Mouse (Mus musculus): Measurements from ENCODE around the gene Acsl3. TPM values are rescaled to one million over a fixed set of nuclear protein-coding genes. Genes with fewer than 3 reads are reported as not detected.
A peak's percentile ranks its signal among the peaks of the same experiment; 100 is the strongest.

Acsl3 gene
- polyA plus RNA-seq (2015; fragmentation: Nextera tagmentation; extraction: Ambion mirVana), result 55.5 and 62.2 TPM in 2 replicates

DNA sequence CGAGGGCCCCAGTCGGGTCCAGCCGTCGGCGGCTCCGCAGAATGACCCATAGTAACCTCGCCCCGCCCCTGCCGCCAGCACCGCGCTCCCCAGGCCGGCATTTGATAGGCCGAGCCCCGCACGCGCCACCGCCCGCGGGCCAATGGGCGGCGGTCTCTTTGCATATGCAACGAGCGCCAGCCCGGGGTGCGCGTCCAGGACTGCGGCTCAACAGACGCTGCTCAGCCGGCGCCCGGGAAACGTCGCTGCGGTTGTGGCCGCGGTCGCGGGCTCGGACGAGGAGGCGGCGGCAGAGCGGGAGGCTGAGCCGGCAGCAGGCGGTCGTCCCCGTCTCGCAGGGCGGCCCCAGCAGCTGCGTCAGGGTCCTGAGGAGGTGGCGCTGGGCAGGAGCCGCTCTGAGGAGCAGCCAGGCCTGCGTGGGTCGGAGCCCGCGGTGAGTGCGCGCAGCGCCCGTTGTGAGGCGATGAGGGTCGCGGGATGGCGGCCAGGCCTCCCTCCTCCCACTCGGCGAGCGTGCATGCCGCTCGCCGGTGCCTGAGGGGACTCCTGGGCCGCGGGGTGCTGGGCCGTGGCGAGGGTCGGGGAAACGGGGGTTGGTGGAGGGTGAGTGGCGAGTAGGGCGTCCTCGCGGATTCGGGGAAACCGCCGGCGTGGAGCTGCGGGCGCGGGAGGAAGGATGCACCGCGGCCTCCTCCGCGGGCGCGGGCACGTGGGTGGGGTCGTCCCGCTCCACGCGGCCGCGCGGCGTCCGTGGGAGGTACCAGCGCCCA is at the start of gene Acsl3, which contains the start of gene Utp14b:
TSS of gene Acsl3 (plus strand) at position 155 of the 770 bp plus-strand sequence.
TSS of gene Utp14b (plus strand) at position 368 of the 770 bp plus-strand sequence.
- Histone ChIP-seq H3K36me3 (no peaks in the 10 kb centered on the region), H3K4me3 (peak within 1 kb of the TSS; percentile 91), H3K4me1 (peaks cover 25% of the 10 kb centered on the region), H3K4me2 (peak within 1 kb of the TSS; percentile 67), H3K9ac (peak within 1 kb of the TSS; percentile 87), H3K27ac (peak within 1 kb of the TSS; percentile 97), H3K9me3 (no peaks in the 10 kb centered on the region), H3K27me3 (no peaks in the 10 kb centered on the region)
- under 1% methylated on average over 101 of the region's 104 CpGs for WGBS
- ATAC-seq (ENCODE audit: insufficient number of reproducible peaks, low FRiP score, low TSS enrichment, low read depth), result peak; percentile 99

DNA sequence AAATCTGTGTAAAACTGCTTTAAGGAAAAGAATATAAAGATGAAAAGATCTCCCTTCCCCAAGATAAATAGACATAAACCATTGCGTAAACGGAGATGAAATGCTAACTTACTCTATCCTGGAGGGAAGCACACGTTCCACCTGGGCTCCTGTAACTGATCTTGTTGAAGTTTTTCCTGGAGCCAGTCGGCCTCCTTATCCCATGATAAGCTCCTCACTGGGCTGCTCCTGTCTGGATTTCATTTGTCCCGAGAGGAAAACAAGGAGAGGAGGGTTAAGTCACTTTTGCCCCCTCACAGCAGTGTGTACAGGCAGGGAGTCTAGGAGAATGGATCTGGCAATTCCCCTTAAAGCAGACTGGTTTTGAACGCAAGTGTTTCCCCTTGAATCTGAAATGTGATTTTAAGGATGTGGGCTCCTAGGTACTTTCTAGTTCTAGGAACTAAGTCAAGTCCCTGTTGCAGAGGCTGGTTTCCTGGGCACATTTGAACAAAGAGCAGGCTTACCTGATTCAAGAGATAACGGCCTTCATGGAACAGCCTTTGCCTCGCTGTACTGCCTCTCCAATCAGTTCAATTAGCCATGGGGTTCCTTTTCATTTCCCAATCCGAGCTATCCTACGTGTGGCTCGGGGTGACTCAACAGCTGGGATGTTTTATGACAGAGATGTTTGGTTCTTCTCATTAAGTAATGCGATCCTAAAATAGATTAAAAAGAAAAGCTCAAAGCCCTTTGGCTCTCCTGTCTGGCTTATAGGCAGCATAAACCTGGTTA is 48.3 kb upstream of the Acsl3 start:
- H3K4me3 ChIP-seq, result no peak overlapping the region
- H3K4me2 ChIP-seq, result no peak overlapping the region
- no peak for ATAC-seq (ENCODE audit: insufficient number of reproducible peaks, low FRiP score, low TSS enrichment, low read depth)
- H3K4me1 ChIP-seq, result peaks cover 5% of the 10 kb centered on the region; the same call in 1 of the 2 replicates
- WGBS, result 18% methylated on average over 12 of the region's 12 CpGs
- no peak overlapping the region for H3K9ac ChIP-seq
- no peaks in the 10 kb centered on the region for H3K9me3 ChIP-seq
- H3K36me3 ChIP-seq, result no peaks in the 10 kb centered on the region
- H3K27ac ChIP-seq, result no peak overlapping the region
- no peaks in the 10 kb centered on the region for H3K27me3 ChIP-seq

DNA sequence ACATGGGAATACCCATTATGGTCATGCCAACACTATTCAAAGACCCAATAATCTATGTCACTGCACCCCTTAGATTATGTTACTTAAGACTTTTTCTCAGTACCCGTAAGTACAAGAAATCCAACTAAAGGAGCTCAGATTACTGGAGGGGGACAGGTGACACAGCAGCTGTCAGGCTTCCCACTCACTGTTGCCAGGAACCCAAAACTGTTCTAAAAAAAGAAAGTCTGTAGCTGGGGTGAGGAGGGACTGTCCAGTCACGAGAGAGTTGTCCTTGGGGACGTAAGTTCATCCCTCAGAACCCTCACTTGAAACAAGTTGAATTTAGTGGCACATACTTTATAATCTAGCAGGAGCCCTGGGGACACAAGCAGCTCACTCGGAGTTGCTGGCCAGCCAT is 46.6 kb upstream of the Acsl3 start:
- Histone ChIP-seq H3K4me2 (no peak overlapping the region), H3K4me1 (peaks cover 5% of the 10 kb centered on the region; the same call in 1 of the 2 replicates), H3K36me3 (no peaks in the 10 kb centered on the region), H3K27me3 (no peaks in the 10 kb centered on the region), H3K27ac (no peak overlapping the region), H3K9ac (no peak overlapping the region), H3K9me3 (no peaks in the 10 kb centered on the region), H3K4me3 (no peak overlapping the region)
- 46% methylated on average over 4 of the region's 4 CpGs for WGBS
- ATAC-seq (ENCODE audit: insufficient number of reproducible peaks, low FRiP score, low TSS enrichment, low read depth), result no peak

DNA sequence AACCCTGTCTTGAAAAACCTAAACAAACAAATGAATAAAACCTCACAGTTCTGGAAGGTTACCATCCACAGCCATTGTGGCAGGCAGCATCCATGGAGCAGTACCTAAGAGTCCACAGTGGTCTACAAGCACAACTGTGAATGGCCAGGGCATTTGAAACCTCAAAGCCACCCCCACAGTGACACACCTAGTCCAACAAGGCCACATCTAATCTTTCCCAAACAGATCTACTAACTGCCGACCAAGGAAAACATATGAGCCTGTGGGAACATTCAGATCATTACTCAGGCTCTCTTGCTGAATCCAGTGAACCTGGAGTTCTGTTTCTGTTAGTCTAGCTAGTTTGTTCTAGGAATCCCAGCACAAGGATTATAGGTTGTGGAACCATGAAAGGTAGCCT is 44.7 kb upstream of the Acsl3 start:
- 53% methylated on average over 1 of the region's 1 CpGs for WGBS
- no peaks in the 10 kb centered on the region for H3K27me3 ChIP-seq

DNA sequence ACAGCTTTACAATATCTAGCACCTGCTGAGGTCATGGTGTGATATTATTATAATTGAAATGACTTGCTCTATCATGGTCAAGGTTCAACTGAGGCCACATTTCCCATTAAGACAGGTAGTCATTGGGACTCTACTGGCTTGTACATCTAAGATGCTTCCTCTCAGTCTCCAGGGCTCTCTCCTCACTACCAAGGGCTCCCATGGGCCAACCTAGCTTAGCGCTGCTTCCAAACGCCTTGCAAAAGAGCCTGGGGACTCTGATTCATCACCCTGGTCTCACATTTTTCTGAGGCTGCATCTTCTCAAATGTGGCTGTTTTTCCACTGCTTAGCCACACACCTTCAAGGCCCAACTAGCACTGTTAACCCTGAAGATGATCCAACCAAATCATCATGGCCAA is 33.3 kb upstream of the Acsl3 start:
- no peaks in the 10 kb centered on the region for H3K9me3 ChIP-seq
- 85% methylated on average over 2 of the region's 2 CpGs for WGBS
- H3K36me3 ChIP-seq, result no peaks in the 10 kb centered on the region
- no peak overlapping the region for H3K4me2 ChIP-seq
- H3K27me3 ChIP-seq, result no peaks in the 10 kb centered on the region
- no peak for ATAC-seq (ENCODE audit: insufficient number of reproducible peaks, low FRiP score, low TSS enrichment, low read depth)
- H3K27ac ChIP-seq, result no peak overlapping the region
- H3K4me3 ChIP-seq, result no peak overlapping the region
- H3K4me1 ChIP-seq, result no peaks in the 10 kb centered on the region
- H3K9ac ChIP-seq, result no peak overlapping the region

More for the DNA sequence above, 44.7 kb upstream of the Acsl3 start:
- no peaks in the 10 kb centered on the region for H3K9me3 ChIP-seq
- no peak overlapping the region for H3K9ac ChIP-seq
- ATAC-seq (ENCODE audit: insufficient number of reproducible peaks, low FRiP score, low TSS enrichment, low read depth), result no peak
- no peak overlapping the region for H3K27ac ChIP-seq
- H3K4me3 ChIP-seq, result no peak overlapping the region
- no peak overlapping the region for H3K4me2 ChIP-seq
- H3K36me3 ChIP-seq, result no peaks in the 10 kb centered on the region
- H3K4me1 ChIP-seq, result peaks cover 5% of the 10 kb centered on the region; the same call in 1 of the 2 replicates

DNA sequence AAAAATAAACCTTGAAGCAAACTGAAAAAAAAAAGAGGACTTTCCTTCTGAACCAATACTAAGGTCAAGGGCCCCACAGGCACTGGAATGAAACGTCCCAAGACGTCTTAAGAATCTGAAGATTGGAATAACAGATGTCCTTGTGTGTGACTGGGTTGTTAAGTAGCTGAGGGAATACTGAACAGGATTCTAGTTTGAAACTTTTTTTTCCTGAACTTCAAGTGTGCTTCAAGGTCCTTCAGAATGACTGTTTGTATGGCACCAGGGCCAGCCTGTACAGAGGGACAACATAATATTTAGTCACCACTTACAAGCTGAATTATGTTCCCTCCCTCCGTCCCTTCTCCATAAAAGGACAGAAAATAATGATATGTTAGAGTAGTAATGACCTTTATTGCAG is 23.1 kb upstream of the Acsl3 start:
- H3K4me1 ChIP-seq, result no peaks in the 10 kb centered on the region
- H3K9ac ChIP-seq, result no peak overlapping the region
- no peak overlapping the region for H3K4me2 ChIP-seq
- H3K36me3 ChIP-seq, result no peaks in the 10 kb centered on the region
- no peak overlapping the region for H3K4me3 ChIP-seq
- no peaks in the 10 kb centered on the region for H3K9me3 ChIP-seq
- 57% methylated on average over 3 of the region's 3 CpGs for WGBS
- no peaks in the 10 kb centered on the region for H3K27me3 ChIP-seq
- H3K27ac ChIP-seq, result no peak overlapping the region
- no peak for ATAC-seq (ENCODE audit: insufficient number of reproducible peaks, low FRiP score, low TSS enrichment, low read depth)

DNA sequence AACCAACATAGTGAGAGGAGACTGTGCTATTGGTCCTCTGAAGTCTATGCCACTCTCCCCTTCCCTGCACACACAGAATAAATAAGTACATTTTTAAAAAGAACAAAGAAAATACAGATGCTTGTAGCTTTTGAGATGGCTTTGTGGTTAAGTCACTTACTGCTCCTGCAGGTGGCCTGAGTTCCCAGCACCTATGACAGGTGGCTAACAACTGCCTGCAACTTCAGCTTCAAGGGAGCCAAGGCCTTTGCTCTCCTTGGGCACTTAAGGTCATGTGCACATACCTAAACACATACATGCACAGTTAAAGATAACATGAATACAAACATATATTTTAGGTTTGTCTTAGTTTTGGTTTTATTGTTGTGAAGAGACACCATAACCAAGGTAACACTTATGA is 16.8 kb upstream of the Acsl3 start:
- Histone ChIP-seq H3K27me3 (no peaks in the 10 kb centered on the region), H3K9ac (no peak overlapping the region), H3K4me3 (no peak overlapping the region), H3K27ac (no peak overlapping the region), H3K4me1 (no peaks in the 10 kb centered on the region), H3K4me2 (no peak overlapping the region), H3K9me3 (no peaks in the 10 kb centered on the region), H3K36me3 (no peaks in the 10 kb centered on the region)
- ATAC-seq (ENCODE audit: insufficient number of reproducible peaks, low FRiP score, low TSS enrichment, low read depth), result no peak

DNA sequence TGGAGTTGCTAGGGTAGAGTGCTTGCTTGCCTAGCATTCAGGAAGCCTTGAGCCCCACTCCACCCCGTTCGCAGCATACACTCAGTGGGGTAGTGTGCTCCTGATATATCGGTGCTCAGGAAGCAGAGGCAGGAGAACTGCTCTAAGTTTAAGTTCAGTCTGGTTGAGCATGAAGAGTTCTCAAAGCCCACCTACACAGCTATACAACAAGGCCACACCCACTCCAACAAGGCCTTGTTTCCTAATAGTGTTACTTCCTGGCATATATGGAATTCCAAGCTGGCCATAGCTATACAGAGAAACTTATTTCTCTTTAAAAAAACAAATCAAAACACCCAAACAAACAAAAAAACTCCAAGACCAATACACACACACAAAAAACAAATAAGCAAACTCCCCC is 15.8 kb upstream of the Acsl3 start:
- ATAC-seq (ENCODE audit: insufficient number of reproducible peaks, low FRiP score, low TSS enrichment, low read depth), result no peak
- no peak overlapping the region for H3K9ac ChIP-seq
- no peaks in the 10 kb centered on the region for H3K27me3 ChIP-seq
- H3K36me3 ChIP-seq, result no peaks in the 10 kb centered on the region
- H3K4me3 ChIP-seq, result no peak overlapping the region
- no peaks in the 10 kb centered on the region for H3K9me3 ChIP-seq
- H3K4me2 ChIP-seq, result no peak overlapping the region
- no peak overlapping the region for H3K27ac ChIP-seq
- WGBS, result 96% methylated on average over 3 of the region's 3 CpGs
- no peaks in the 10 kb centered on the region for H3K4me1 ChIP-seq

DNA sequence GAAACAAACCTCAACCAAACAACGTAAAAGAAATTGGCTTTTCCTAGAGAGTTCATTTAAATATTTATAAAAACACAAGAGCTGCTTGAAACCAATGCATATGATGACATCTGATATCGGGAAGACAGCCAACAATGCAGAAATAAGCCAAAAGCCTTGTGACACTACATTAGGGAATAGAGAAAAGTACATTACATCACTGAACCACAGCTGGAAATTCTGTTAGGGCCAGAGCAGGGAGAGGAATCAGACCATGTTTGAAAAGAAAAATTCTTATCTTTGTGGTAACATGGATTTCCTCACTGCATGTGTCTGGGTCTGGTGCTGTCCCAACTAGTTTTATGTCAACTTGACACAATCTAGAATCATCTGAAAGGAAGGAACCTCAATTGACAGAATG is 15.4 kb upstream of the Acsl3 start:
- Histone ChIP-seq H3K9ac (no peak overlapping the region), H3K36me3 (no peaks in the 10 kb centered on the region), H3K4me2 (no peak overlapping the region), H3K4me1 (no peaks in the 10 kb centered on the region), H3K27me3 (no peaks in the 10 kb centered on the region), H3K4me3 (no peak overlapping the region), H3K9me3 (no peaks in the 10 kb centered on the region), H3K27ac (no peak overlapping the region)
- ATAC-seq (ENCODE audit: insufficient number of reproducible peaks, low FRiP score, low TSS enrichment, low read depth), result no peak
- WGBS, result 70% methylated on average over 2 of the region's 2 CpGs

DNA sequence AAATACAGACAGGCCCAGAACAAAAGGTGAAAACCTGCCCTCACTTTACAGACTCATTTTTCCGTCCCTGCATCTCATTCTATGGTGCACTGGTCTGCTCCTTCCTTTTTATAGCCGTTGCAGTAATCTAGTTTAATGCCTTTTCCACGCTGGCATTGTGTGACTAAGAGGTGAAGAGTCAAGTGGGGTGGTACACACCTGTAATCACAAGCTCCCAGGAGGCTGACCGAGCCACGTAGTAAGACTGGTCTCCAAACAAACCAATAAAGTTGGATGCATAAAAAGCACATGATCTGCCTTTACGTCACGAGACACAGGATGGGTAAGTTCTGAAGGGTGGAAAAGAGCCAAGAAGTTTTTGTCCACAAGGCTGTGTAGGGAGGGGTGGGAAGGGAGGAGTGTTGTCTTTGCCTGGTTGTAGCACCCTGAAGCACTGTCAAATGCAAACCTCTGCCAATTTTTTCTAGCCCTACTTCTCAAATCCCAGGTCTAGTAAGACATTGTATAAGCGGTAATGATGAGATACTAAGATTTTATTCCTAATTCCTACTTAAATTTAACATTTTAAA is 10.2 kb upstream of the Acsl3 start:
- 0 out of 2 replicates have a peak, but pooled peaks cover 6% of the 10 kb centered on the region for H3K4me1 ChIP-seq
- H3K27ac ChIP-seq, result no peak overlapping the region; the same call in 1 of the 2 replicates
- no peak overlapping the region for H3K9ac ChIP-seq
- no peaks in the 10 kb centered on the region for H3K27me3 ChIP-seq
- WGBS, result 30% methylated on average over 8 of the region's 8 CpGs
- no peak for ATAC-seq (ENCODE audit: insufficient number of reproducible peaks, low FRiP score, low TSS enrichment, low read depth)
- no peak overlapping the region for H3K4me2 ChIP-seq
- H3K36me3 ChIP-seq, result no peaks in the 10 kb centered on the region
- H3K9me3 ChIP-seq, result no peaks in the 10 kb centered on the region
- no peak overlapping the region for H3K4me3 ChIP-seq

DNA sequence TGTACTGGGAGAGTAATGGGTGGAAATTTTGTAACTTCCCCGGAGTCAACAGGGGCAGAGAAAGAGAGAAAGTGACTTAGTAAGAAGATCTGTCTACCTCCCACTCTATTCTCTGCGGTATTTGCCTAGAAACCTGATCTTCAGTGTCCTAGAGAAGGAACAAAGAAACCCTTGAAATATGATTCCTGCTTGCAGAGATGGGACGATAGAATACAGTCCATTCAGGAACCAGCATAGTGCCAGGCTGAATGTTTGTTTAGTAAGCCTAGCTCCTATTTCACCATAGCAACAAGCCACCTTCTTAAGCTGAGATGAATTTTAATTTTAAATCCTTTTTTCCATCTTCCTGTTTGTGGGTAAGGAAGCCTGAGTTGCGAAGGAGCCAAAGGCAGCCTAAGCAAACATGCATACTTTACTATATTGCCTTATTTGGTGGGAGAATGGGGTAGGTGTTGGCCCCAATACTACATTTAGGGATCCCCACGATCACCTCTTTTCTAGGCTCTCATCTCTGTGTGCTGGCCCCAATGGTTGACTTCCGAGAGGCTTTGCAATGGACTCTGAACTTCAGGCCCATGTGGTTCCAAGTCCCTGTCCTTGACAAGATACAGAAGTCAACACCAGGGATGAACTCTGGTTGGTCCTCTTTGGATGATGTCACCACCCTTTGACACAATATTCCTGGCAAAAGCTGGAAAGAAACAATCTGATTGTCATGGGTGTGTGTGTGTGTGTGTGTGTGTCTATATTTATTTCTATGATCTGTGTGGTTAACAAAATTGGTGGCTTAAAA is 8.2 kb upstream of the Acsl3 start:
- H3K27ac ChIP-seq, result no peak overlapping the region

More for the DNA sequence above, 8.2 kb upstream of the Acsl3 start:
- no peaks in the 10 kb centered on the region for H3K36me3 ChIP-seq
- H3K4me3 ChIP-seq, result no peak overlapping the region
- no peak overlapping the region for H3K4me2 ChIP-seq
- 41% methylated on average over 6 of the region's 6 CpGs for WGBS
- H3K27me3 ChIP-seq, result no peaks in the 10 kb centered on the region
- no peak overlapping the region for H3K9ac ChIP-seq
- ATAC-seq (ENCODE audit: insufficient number of reproducible peaks, low FRiP score, low TSS enrichment, low read depth), result no peak
- 0 out of 2 replicates have a peak, but pooled peaks cover 6% of the 10 kb centered on the region for H3K4me1 ChIP-seq
- H3K9me3 ChIP-seq, result no peaks in the 10 kb centered on the region
